Mouse (Mus musculus): ENCODE measurements around the gene Man2b2. TPM values are rescaled to one million over a fixed set of nuclear protein-coding genes. Genes with fewer than 3 reads are reported as not detected.
A peak's percentile ranks its signal among the peaks of the same experiment; 100 is the strongest.

Gene Man2b2
- polyA plus RNA-seq, 2 experiments from 2014 or later, result 19.5 to 34.7 TPM

- no peak for ATAC-seq
These were observed 63.3 kb downstream of the Man2b2 start for GRCm38 (mm10) chr5:36766958-36767703.

GRCm38 (mm10) chr5:36759848-36760247 is 70.6 kb downstream of the Man2b2 start:
- no peak for ATAC-seq

GRCm38 (mm10) chr5:36757033-36757432 is 73.4 kb downstream of the Man2b2 start:
- ATAC-seq, result peak; percentile 73

Other genes with a start within 250 kb of the Man2b2 start
- gene Tbc1d14, start 237.4 kb downstream of the Man2b2 start, polyA plus RNA-seq (2017; shearing (Covaris generic)), result 10 to 100 TPM; 58.5 to 95.0 TPM
- gene D5Ertd579e, start 134.6 kb downstream of the Man2b2 start, polyA plus RNA-seq (2017; shearing (Covaris generic)), result 10 to 100 TPM; 32.6 to 34.7 TPM
- 1 to 10 TPM in 1 of 2 experiments, under 1 TPM in 1; 0.67 to 2.9 TPM for gene Bloc1s4, start 82.0 kb downstream of the Man2b2 start, polyA plus RNA-seq (2017; shearing (Covaris generic))
- 10 to 100 TPM; 42.0 to 74.5 TPM for gene Mrfap1, start 33.9 kb downstream of the Man2b2 start, polyA plus RNA-seq (2017; shearing (Covaris generic))
- gene Ppp2r2c, start 37.9 kb upstream of the Man2b2 start, polyA plus RNA-seq (2017; shearing (Covaris generic)), result not detected
- gene Wfs1, start 158.6 kb upstream of the Man2b2 start, polyA plus RNA-seq (2017; shearing (Covaris generic)), result 1 to 10 TPM in 1 of 2 experiments, under 1 TPM in 1; 0.81 to 1.7 TPM

Data from CD4-positive, CD25-positive, alpha-beta regulatory T cell, adult 4 months (primary cell).